Mouse (Mus musculus) heart, adult 2 months (tissue): ENCODE measurements at regions not wholly inside any gene's neighbourhood (a gene's known extent, or its start where the extent isn't known, plus 50 kb on each side); places are given as distances from the start of the nearest gene placed in this dataset.
A peak's percentile ranks its signal among the peaks of the same experiment; 100 is the strongest.

Experiments used
- DNase-seq, 2 experiments: peaks; one replicate each; pipeline ENCODE4 v3.0.0; 2021
- H3K27ac ChIP-seq: fragments of 200-600 bp; 2 replicates; pipeline ENCODE4 v1.8.1; 2022
- H3K27me3 ChIP-seq: fragments of 200-500 bp; 2 replicates; pipeline ENCODE4 v1.6.1; 2012; ENCODE audit warnings: mild to moderate bottlenecking, low read length, inconsistent platforms, mixed read lengths; ENCODE audit not compliant: control insufficient read depth, insufficient read depth
- H3K36me3 ChIP-seq: fragments of 200-500 bp; 2 replicates; pipeline ENCODE4 v1.6.1; 2012; ENCODE audit warnings: low read length, inconsistent platforms; ENCODE audit not compliant: control insufficient read depth, insufficient read depth
- H3K4me1 ChIP-seq: fragments of 200-500 bp; 2 replicates; pipeline ENCODE4 v1.6.1; 2011; ENCODE audit warnings: low read length; ENCODE audit not compliant: control insufficient read depth, insufficient read depth
- H3K4me3 ChIP-seq: fragments of 200-600 bp; 2 replicates; pipeline ENCODE4 v1.8.1; 2022
- H3K79me2 ChIP-seq: fragments of 200-500 bp; replicated peaks from 2 replicates; pipeline ENCODE4 v1.6.1; 2012; ENCODE audit warnings: mild to moderate bottlenecking, inconsistent platforms, low read length, moderate library complexity, mixed read lengths; ENCODE audit not compliant: control insufficient read depth, insufficient read depth
- H3K9ac ChIP-seq: fragments of 200-500 bp; 2 replicates; pipeline ENCODE4 v1.6.1; 2012; ENCODE audit warnings: low read depth, mild to moderate bottlenecking, control low read depth, inconsistent platforms, low read length, mixed read lengths
- CTCF ChIP-seq: fragments of 200-600 bp; IDR thresholded peaks from 2 replicates; pipeline ENCODE4 v1.8.1; 2022; ENCODE audit warnings: antibody characterized with exemption, mild to moderate bottlenecking, moderate library complexity
- EP300 ChIP-seq: fragments of 200-500 bp; IDR thresholded peaks from 2 replicates; pipeline ENCODE4 v1.6.1; 2011; ENCODE audit warnings: low read depth, low read length, control low read depth; ENCODE audit not compliant: insufficient read depth
- POLR2A ChIP-seq: fragments of 200-500 bp; IDR thresholded peaks from 2 replicates; pipeline ENCODE4 v1.6.1; 2011; ENCODE audit warnings: mild to moderate bottlenecking, low read depth, low read length, control low read depth; ENCODE audit not compliant: insufficient read depth
- WGBS: fragments of 180-500 bp; shearing (Covaris S2); methylation state at CpG from one replicate; pipeline ENCODE4 v1.1.7; 2018; 5-methylcytosine and 5-hydroxymethylcytosine counted together
- intact Hi-C: fragments of 180-260 bp; cut with DNase I; formaldehyde crosslinking; loops from one replicate; pipeline ENCODE4 v1.15.1; 2025

- 40% methylated on average over 3 of the region's 3 CpGs for WGBS
- Histone ChIP-seq H3K27ac (no peak overlapping the region), H3K79me2 (no peaks in the 10 kb centered on the region), H3K36me3 (no peaks in the 10 kb centered on the region), H3K9ac (no peak overlapping the region), H3K4me1 (0 out of 2 replicates have a peak, but pooled peaks cover 1% of the 10 kb centered on the region), H3K4me3 (no peak overlapping the region), H3K27me3 (no peaks in the 10 kb centered on the region)
- TF ChIP-seq CTCF = no peak
- no peak for TF ChIP-seq POLR2A
- no peak for TF ChIP-seq EP300
- intact Hi-C loops = no loop called here
- DNase-seq = peak; percentile 14 to 25
Observed at GRCm38 (mm10) chr14:14640023-14640441, 62.0 kb upstream of the Slc4a7 start.

GRCm38 (mm10) chr14:14640557-14640956, 61.5 kb upstream of the Slc4a7 start:
- no peaks in the 10 kb centered on the region for H3K27me3 ChIP-seq

GRCm38 (mm10) chr14:14643533-14643932, 58.5 kb upstream of the Slc4a7 start:
- no peak for TF ChIP-seq POLR2A
- no peak for TF ChIP-seq EP300
- no peak for TF ChIP-seq CTCF
- Histone ChIP-seq H3K9ac (no peak overlapping the region), H3K36me3 (no peaks in the 10 kb centered on the region), H3K79me2 (no peaks in the 10 kb centered on the region), H3K27me3 (no peaks in the 10 kb centered on the region), H3K4me1 (0 out of 2 replicates have a peak, but pooled peaks cover 1% of the 10 kb centered on the region), H3K27ac (no peak overlapping the region), H3K4me3 (no peak overlapping the region)
- intact Hi-C loops = no loop called here
- WGBS = 86% methylated on average over 3 of the region's 3 CpGs
- DNase-seq = no peak

More at GRCm38 (mm10) chr14:14640557-14640956, 61.5 kb upstream of the Slc4a7 start:
- no peaks in the 10 kb centered on the region for H3K36me3 ChIP-seq
- intact Hi-C loops = no loop called here
- 0 out of 2 replicates have a peak, but pooled peaks cover 1% of the 10 kb centered on the region for H3K4me1 ChIP-seq
- no peak for DNase-seq
- no peak overlapping the region for H3K27ac ChIP-seq
- TF ChIP-seq POLR2A (no peak), EP300 (no peak), CTCF (no peak)
- no peaks in the 10 kb centered on the region for H3K79me2 ChIP-seq
- H3K9ac ChIP-seq = no peak overlapping the region
- H3K4me3 ChIP-seq = no peak overlapping the region

- intact Hi-C loops = no loop called here
- no peak overlapping the region for H3K4me3 ChIP-seq
- H3K4me1 ChIP-seq = no peaks in the 10 kb centered on the region
- no peak for DNase-seq
- H3K36me3 ChIP-seq = no peaks in the 10 kb centered on the region
- H3K27me3 ChIP-seq = no peaks in the 10 kb centered on the region
- no peak overlapping the region for H3K27ac ChIP-seq
- TF ChIP-seq EP300 (no peak), CTCF (no peak), POLR2A (no peak)
- H3K79me2 ChIP-seq = no peaks in the 10 kb centered on the region
- no peak overlapping the region for H3K9ac ChIP-seq
- WGBS = 61% methylated on average over 3 of the region's 3 CpGs
Observed at GRCm38 (mm10) chr14:14645084-14645483, 57.0 kb upstream of the Slc4a7 start.
